Mouse (Mus musculus) T-helper 17 cell (primary cell): ENCODE data around the gene Poln.

Experiments
- in situ Hi-C, 2 experiments: fragments of 300-600 bp; cut with MboI, MseI; formaldehyde crosslinking; loops; 1 replicate in 1 of 2; 2 replicates in 1 of 2; pipeline ENCODE4 v1.15.1; 2025; ENCODE audit warnings: high pct_unique_total_duplicates in 2 of 2

The Poln gene

GRCm38 (mm10) chr5:34186961-34187391, 17.7 kb upstream of the Poln start:
- in situ Hi-C loops = no loop called here

- in situ Hi-C loops = no loop called here
Observed at GRCm38 (mm10) chr5:34186391-34186790, 17.1 kb upstream of the Poln start.

GRCm38 (mm10) chr5:34185791-34186190, 16.5 kb upstream of the Poln start:
- in situ Hi-C loops = no loop called here

- in situ Hi-C loops = no loop called here
Observed at GRCm38 (mm10) chr5:34185051-34185580, 15.9 kb upstream of the Poln start.

GRCm38 (mm10) chr5:34183976-34184375, 14.7 kb upstream of the Poln start:
- in situ Hi-C loops = no loop called here

GRCm38 (mm10) chr5:34183156-34183880, 14.1 kb upstream of the Poln start:
- in situ Hi-C loops = no loop called here

- in situ Hi-C loops = no loop called here
Observed at GRCm38 (mm10) chr5:34182486-34182885, 13.2 kb upstream of the Poln start.

- in situ Hi-C loops = no loop called here
Observed at GRCm38 (mm10) chr5:34177821-34178220, 8.6 kb upstream of the Poln start.

GRCm38 (mm10) chr5:34177091-34177490, 7.8 kb upstream of the Poln start:
- in situ Hi-C loops = no loop called here

- in situ Hi-C loops = no loop called here
Observed at GRCm38 (mm10) chr5:34176691-34177090, 7.4 kb upstream of the Poln start.

- in situ Hi-C loops = no loop called here
Observed at GRCm38 (mm10) chr5:34175403-34175694, 6.1 kb upstream of the Poln start.

GRCm38 (mm10) chr5:34174550-34175402, 5.5 kb upstream of the Poln start:
- in situ Hi-C loops = no loop called here

GRCm38 (mm10) chr5:34174021-34174420, 4.8 kb upstream of the Poln start:
- in situ Hi-C loops = no loop called here

- in situ Hi-C loops = no loop called here
Observed at GRCm38 (mm10) chr5:34170726-34171125, 1.5 kb upstream of the Poln start.

GRCm38 (mm10) chr5:34169954-34170353, 706 bp upstream of the Poln start:
- in situ Hi-C loops = no loop called here

- in situ Hi-C loops = no loop called here
Observed at GRCm38 (mm10) chr5:34167857-34168256, 1.4 kb downstream of the Poln start.

GRCm38 (mm10) chr5:34165793-34166192, 3.5 kb downstream of the Poln start:
- in situ Hi-C loops = no loop called here

- in situ Hi-C loops = no loop called here
Observed at GRCm38 (mm10) chr5:34148476-34148875, 20.8 kb downstream of the Poln start.

GRCm38 (mm10) chr5:34147554-34147953, 21.7 kb downstream of the Poln start:
- in situ Hi-C loops = no loop called here

- in situ Hi-C loops = loop anchor here in 1 of 2 experiments (5.0 kb wide), 1 partner anchor 42 kb away; no protein-coding TSS in a partner anchor
Observed at GRCm38 (mm10) chr5:34139751-34140150, 29.5 kb downstream of the Poln start.

GRCm38 (mm10) chr5:34132731-34133130, 36.5 kb downstream of the Poln start:
- in situ Hi-C loops = no loop called here

GRCm38 (mm10) chr5:34124131-34124530, 45.1 kb downstream of the Poln start:
- in situ Hi-C loops = no loop called here
